Mouse (Mus musculus) cortical plate, adult 2 months (tissue): Measurements from ENCODE around the gene Tmem216.

Experiments used
- CTCF ChIP-seq: fragments of 200-500 bp; IDR thresholded peaks from 2 replicates; pipeline ENCODE4 v1.5.1; 2011; ENCODE audit warnings: mild to moderate bottlenecking, control low read depth, low read length; ENCODE audit not compliant: insufficient read depth; ENCODE audit errors: extremely low read depth
- POLR2A ChIP-seq: fragments of 200-500 bp; IDR thresholded peaks from 2 replicates; pipeline ENCODE4 v1.6.1; 2011; ENCODE audit warnings: mild to moderate bottlenecking, low read length, control low read depth; ENCODE audit not compliant: insufficient read depth; ENCODE audit errors: extremely low read depth

GRCm38 (mm10) chr19:10521926-10522325 is 34.1 kb downstream of the Tmem216 start:
- TF ChIP-seq CTCF = no peak
- no peak for TF ChIP-seq POLR2A
